Mouse (Mus musculus) brain, adult 2 months (tissue): ENCODE data around the gene Comtd1.

Source experiments
- DNase-seq: peaks from one replicate; pipeline ENCODE4 v3.0.0; 2011; ENCODE audit warnings: low read depth, low spot score

Comtd1 gene

GRCm38 (mm10) chr14:21848166-21849154, at the start of gene Comtd1:
Comtd1 (minus strand) TSS chr14:21848977.
- DNase-seq: peak; percentile 98

- DNase-seq: no peak
Measured at GRCm38 (mm10) chr14:21892341-21892659, 43.5 kb upstream of the Comtd1 start.

GRCm38 (mm10) chr14:21891581-21892340, 43.0 kb upstream of the Comtd1 start:
- DNase-seq: no peak

GRCm38 (mm10) chr14:21890430-21890829, 41.7 kb upstream of the Comtd1 start:
- peak; percentile 24 for DNase-seq

GRCm38 (mm10) chr14:21866816-21867215, 18.0 kb upstream of the Comtd1 start:
- DNase-seq: no peak

DNA sequence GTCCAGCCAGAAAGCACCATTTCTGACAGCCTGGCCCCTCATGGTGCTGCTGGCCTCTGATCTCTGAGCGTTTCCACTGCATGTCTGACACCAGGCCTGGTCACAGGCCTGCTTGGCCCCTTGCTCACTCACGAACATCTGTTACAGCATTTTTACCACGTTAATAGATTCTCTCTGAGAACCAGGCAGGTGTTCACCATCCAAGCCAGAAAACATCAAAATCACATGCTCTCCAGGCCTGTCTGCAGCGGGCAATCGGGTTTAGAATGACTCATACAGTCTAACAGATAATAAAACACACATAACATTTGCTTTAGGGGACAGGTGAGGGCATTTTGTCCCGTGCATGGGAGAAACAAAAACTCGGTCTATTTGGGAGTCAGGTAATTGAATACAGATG, 17.5 kb upstream of the Comtd1 start:
- no peak for DNase-seq

DNA sequence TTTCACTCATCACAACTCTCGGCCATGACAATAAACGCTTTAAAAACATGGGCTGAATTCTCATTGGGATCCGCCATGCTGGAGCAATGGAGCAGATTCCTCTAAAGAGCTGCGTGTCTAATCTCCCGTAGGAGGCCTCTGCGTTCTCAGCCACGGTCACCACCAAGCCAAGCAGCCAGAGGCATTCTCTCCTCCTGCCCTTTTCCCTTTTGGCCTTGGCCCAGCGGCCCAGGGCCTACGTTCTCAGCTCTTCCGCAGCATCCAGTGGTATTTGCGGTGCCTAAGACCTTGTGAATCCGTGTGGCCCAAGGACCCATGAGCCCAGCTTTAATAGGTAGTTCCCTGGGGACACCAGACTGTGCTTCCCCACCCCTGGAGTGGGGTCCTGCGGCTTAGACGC, 8.1 kb upstream of the Comtd1 start:
- no peak for DNase-seq

- DNase-seq: no peak
Measured at GRCm38 (mm10) chr14:21855961-21856360, 7.2 kb upstream of the Comtd1 start.

DNA sequence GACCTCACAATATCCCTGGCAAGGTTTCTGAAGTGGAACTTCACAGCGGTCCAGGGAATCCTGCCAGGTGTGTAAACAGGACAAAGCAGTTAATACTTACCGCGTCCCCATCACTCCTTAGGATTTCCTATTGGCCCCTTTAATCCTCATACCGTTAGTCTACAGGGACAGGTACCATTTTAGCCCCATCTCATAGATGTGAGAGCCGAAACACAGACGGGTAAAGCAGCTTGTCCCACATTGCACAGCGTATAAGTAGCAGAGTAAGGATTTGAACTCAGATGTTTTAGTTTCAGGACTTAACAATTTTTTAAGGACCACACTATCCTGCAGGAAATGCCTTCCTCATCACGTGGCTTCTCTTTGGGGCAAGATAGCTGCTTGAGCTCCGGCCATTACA, 5.5 kb upstream of the Comtd1 start:
- DNase-seq: no peak

DNA sequence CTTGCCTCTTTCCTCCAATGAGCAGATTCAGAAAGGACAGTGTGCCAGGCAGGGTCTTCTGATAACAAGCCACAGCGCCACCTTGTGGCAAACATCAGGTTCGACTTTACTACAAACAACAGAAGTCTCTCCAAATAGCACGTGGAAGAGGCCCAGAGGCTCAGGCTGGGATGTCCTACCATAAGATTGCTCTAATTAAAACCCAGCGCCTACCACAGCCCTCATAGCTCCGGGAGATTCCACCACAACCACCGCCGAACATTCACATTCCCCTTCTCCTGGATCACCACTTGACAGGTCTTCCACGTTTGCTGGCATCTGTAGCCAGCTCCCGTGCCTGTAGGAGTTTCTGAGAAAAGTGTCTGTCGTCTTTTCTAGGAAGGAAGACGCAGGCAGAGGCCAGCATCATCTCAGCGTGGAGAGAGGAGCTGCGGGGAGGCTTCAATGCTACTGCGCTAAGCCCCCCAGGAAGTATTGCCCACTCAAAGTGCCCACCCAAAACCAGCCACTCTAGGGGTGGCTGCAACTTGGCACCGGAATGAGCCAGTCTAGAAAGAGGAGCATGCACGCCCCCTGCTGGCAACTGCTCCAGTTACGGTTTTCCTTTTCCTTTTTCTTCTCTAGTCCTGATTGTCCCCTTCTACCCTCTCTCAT, 4.8 kb upstream of the Comtd1 start:
- peak; percentile 91 for DNase-seq

- DNase-seq: no peak
Measured at GRCm38 (mm10) chr14:21851996-21852791, 3.4 kb upstream of the Comtd1 start.

DNA sequence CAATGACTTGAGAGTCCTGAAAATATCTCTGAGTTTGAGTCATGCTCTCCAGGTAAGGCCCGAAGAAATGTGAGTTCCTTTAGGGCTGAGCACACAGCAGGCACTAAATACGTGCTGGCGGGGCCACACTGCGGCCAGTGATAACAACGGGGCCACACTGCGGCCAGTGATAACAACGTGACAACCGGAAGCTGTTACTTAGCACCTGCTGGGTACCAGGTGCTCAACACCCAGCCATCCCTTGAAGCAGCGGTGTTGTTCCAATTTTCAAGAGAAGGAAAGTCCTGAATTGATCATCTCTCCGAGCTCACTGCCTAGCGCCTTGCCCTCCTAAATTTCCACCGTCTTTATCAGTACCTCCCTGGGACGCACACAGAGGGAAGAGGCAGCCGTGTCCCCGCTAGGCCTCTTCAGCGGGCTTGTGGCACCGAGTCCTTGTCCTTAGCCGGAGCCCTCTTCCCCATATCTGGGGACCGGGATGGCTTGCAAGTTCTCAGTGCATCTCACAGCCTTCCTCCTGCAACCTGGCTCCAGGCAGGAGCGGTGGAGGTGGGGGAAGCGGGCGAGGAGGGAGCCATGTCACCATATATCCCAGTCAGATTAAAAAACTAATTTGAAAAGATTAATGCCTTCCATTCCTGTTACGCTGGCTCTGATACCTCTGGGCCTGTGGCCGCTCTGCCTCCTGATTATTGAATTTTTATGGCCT, 1.8 kb upstream of the Comtd1 start:
- no peak for DNase-seq

GRCm38 (mm10) chr14:21849524-21850418, 994 bp upstream of the Comtd1 start:
- DNase-seq: no peak

GRCm38 (mm10) chr14:21847381-21848165, 1.2 kb downstream of the Comtd1 start:
- DNase-seq: peak; percentile 63

DNA sequence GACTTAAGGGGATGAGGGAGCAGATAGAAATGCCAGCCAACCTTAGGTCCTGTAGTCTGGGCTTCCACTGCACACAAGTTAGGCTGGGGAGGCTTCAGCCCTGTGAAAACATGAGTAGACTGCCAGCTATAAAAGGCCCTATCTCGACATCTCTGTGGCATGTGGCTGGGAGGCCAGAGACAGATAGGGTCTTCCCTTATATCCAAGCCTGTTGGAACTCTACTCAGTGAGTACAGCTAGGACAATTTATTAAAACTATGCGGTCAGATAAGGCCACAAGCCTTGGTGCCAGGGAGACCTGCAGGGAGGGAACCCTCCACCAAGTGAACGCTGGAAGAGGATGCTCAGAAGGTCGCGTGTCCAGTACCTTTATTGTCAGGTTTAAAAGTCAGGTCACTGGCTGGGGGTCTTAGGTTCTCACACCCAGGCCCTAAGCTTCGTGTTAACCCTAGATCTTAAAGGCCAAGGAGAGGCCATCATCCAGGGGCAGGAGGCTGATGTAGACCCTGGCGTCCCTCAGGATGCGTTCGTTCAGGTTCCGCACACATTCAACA, 1.9 kb downstream of the Comtd1 start:
- DNase-seq: no peak

DNA sequence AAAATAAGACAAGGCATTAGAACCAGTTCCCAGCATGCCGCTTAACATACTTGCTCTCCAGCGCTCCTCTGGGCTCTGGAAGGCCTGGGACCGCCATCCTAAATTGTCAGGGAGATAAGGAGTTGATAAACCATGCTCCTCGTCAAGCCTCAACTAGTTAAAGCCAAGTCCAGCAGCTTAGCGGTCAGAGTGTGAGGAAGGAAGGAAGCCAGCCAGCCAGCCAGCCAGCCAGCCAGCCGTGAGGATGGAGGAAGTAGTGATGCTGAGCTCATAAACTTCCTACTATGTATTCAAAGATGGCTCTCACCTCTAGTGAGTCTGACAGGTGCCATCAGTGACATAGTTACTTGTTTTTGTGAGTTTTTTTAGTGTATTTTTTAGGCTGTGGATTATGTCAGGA, 5.5 kb downstream of the Comtd1 start:
- DNase-seq: no peak

DNA sequence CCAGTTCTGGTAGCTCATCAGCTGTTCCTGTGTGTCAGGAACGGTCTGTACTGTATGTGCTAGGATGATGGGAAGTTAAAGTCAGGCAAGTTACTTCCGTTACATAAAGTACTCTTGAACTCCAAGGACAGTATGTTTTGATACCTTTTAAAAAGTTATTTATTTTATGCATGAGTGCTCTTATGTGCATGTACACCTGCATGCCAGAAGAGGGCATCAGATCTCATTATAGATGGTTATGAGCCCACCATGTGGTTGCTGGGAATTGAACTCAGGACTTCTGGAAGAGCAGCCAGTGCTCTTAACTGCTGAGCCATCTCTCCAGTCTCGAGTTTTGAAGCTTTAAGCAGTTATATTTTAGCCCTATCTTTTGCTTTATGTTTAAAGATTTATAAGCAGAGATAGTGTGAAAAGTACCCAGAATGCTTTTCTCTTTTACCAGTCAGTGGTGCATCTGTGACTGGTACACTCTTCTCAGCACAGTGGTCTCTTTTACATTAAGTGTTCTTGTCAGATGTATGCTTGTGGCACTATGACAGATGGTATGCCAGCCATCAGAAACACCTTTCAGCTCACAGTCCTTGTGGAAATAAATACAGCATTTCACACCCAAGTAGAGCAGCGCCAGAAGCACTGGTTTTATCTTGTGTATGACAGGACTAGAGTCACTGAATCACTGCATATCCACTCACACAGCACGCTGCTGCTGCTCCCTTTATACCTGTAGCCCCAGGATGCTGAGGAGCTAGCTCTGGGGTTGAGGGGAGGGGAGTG, 6.8 kb downstream of the Comtd1 start:
- DNase-seq: peak; percentile 62
